Mouse (Mus musculus): Measurements from ENCODE around the gene Rhbdd3.

GRCm38 (mm10) chr11:5062860-5063505 is 35.7 kb upstream of the Rhbdd3 start:
- TF ChIP-seq POLR2A (IDR thresholded peaks at IDR 0.05; ENCODE audit: control insufficient read depth, low read depth, low read length) (peak; percentile 47; the same call in 1 of the 2 replicates), CTCF (IDR thresholded peaks at IDR 0.05; ENCODE audit: control insufficient read depth, insufficient read depth, insufficient replicate concordance, low read depth, low read length) (no peak)

Measured in testis, adult 2 months (tissue).